Mouse (Mus musculus) forebrain, embryonic 14.5 days (tissue): ENCODE results near the gene Pax3. TPM values are rescaled to one million over a fixed set of nuclear protein-coding genes. Genes with fewer than 3 reads are reported as not detected.

Experiments used
- ATAC-seq: fragments of 200-750 bp; cut with Nextera tagmentation; 2 replicates; pipeline ENCODE4 v1.8.0; 2017; ENCODE audit warnings: mild to moderate bottlenecking, moderate library complexity
- DNase-seq: peaks from one replicate; pipeline ENCODE4 v3.0.0-alpha.2; 2015; ENCODE audit warnings: low spot score
- H3K27ac ChIP-seq: fragments of 300-500 bp; sonication (generic); 2 replicates; pipeline ENCODE4 v1.5.1; 2014; ENCODE audit warnings: low read depth, mild to moderate bottlenecking, control low read depth, low read length, moderate library complexity
- H3K27me3 ChIP-seq: fragments of 300-500 bp; sonication (generic); replicated peaks from 2 replicates; pipeline ENCODE4 v1.6.1; 2014; ENCODE audit warnings: low read length, control low read depth, mixed read lengths; ENCODE audit not compliant: control insufficient read depth, insufficient read depth
- H3K36me3 ChIP-seq: fragments of 300-500 bp; sonication (generic); 2 replicates; pipeline ENCODE4 v1.6.1; 2014; ENCODE audit warnings: low read length, control low read depth; ENCODE audit not compliant: control insufficient read depth, insufficient read depth
- H3K4me1 ChIP-seq: fragments of 300-500 bp; sonication (generic); 2 replicates; pipeline ENCODE4 v1.6.1; 2014; ENCODE audit warnings: antibody characterized with exemption, low read length, control low read depth; ENCODE audit not compliant: control insufficient read depth, insufficient read depth
- H3K4me2 ChIP-seq: fragments of 300-500 bp; sonication (generic); 2 replicates; pipeline ENCODE4 v1.6.1; 2014; ENCODE audit warnings: mild to moderate bottlenecking, control low read depth, low read length
- H3K4me3 ChIP-seq: fragments of 300-500 bp; sonication (generic); 2 replicates; pipeline ENCODE4 v1.5.1; 2014; ENCODE audit warnings: low read depth, low read length, control low read depth
- H3K9ac ChIP-seq: fragments of 300-500 bp; sonication (generic); 2 replicates; pipeline ENCODE4 v1.6.1; 2014; ENCODE audit warnings: mild to moderate bottlenecking, low read length, control low read depth, moderate library complexity
- H3K9me3 ChIP-seq: fragments of 300-500 bp; sonication (generic); replicated peaks from 2 replicates; pipeline ENCODE4 v1.6.1; 2016; ENCODE audit warnings: low read length, control low read depth, mixed read lengths; ENCODE audit not compliant: control insufficient read depth
- WGBS: fragments of 180-500 bp; shearing (Covaris S2); extraction: QIAGEN DNeasy Blood & Tissue Kit; methylation state at CpG from one replicate; pipeline ENCODE4 v1.1.7; 2014; 5-methylcytosine and 5-hydroxymethylcytosine counted together
- polyA plus RNA-seq: library from polyadenylated mRNA; unstranded; fragments of >200 nt; fragmentation: Nextera tagmentation; extraction: Ambion mirVana; gene quantifications from 2 replicates; pipeline ENCODE4 v1.2.1, GENCODE M21; 2014

Pax3 gene
- polyA plus RNA-seq, 1 experiment from 2014 or later = 0.24 TPM

- Histone ChIP-seq H3K36me3 (no peaks in the 10 kb centered on the region), H3K4me1 (0 out of 2 replicates have a peak, but pooled peaks cover 4% of the 10 kb centered on the region), H3K4me3 (no peak overlapping the region), H3K4me2 (no peak overlapping the region), H3K27ac (no peak overlapping the region), H3K27me3 (peaks cover 88% of the 10 kb centered on the region), H3K9ac (no peak overlapping the region), H3K9me3 (no peaks in the 10 kb centered on the region)
- ATAC-seq (no peak), DNase-seq (no peak)
- 11% methylated on average over 3 of the region's 3 CpGs for WGBS
Observed at GRCm38 (mm10) chr1:78168796-78169195, 28.1 kb downstream of the Pax3 start.

GRCm38 (mm10) chr1:78167577-78168286 lies 29.2 kb downstream of the Pax3 start:
- no peak overlapping the region; the same call in 1 of the 2 replicates for H3K4me2 ChIP-seq
- no peaks in the 10 kb centered on the region for H3K9me3 ChIP-seq
- WGBS = 3% methylated on average over 18 of the region's 18 CpGs
- no peaks in the 10 kb centered on the region for H3K36me3 ChIP-seq
- DNase-seq (peak; percentile 83), ATAC-seq (peak; percentile 90)
- peaks cover 93% of the 10 kb centered on the region for H3K27me3 ChIP-seq
- H3K27ac ChIP-seq = no peak overlapping the region
- no peak overlapping the region for H3K9ac ChIP-seq
- no peak overlapping the region for H3K4me3 ChIP-seq
- H3K4me1 ChIP-seq = 0 out of 2 replicates have a peak, but pooled peaks cover 4% of the 10 kb centered on the region

- no peak for ATAC-seq
- Histone ChIP-seq H3K36me3 (no peaks in the 10 kb centered on the region), H3K4me3 (no peak overlapping the region), H3K27ac (no peak overlapping the region), H3K9ac (no peak overlapping the region), H3K4me2 (no peak overlapping the region), H3K9me3 (no peaks in the 10 kb centered on the region), H3K27me3 (peaks cover 92% of the 10 kb centered on the region), H3K4me1 (no peaks in the 10 kb centered on the region)
- WGBS = 85% methylated on average over 5 of the region's 5 CpGs
- no peak for DNase-seq
Observed at GRCm38 (mm10) chr1:78161745-78162144, 35.2 kb downstream of the Pax3 start.

GRCm38 (mm10) chr1:78157930-78158329 lies 39.0 kb downstream of the Pax3 start:
- Histone ChIP-seq H3K9ac (no peak overlapping the region), H3K9me3 (no peaks in the 10 kb centered on the region), H3K4me1 (no peaks in the 10 kb centered on the region), H3K4me2 (no peak overlapping the region), H3K4me3 (no peak overlapping the region), H3K36me3 (no peaks in the 10 kb centered on the region), H3K27ac (no peak overlapping the region), H3K27me3 (peaks cover 74% of the 10 kb centered on the region)
- DNase-seq (no peak), ATAC-seq (no peak)
- 31% methylated on average over 6 of the region's 6 CpGs for WGBS

DNA sequence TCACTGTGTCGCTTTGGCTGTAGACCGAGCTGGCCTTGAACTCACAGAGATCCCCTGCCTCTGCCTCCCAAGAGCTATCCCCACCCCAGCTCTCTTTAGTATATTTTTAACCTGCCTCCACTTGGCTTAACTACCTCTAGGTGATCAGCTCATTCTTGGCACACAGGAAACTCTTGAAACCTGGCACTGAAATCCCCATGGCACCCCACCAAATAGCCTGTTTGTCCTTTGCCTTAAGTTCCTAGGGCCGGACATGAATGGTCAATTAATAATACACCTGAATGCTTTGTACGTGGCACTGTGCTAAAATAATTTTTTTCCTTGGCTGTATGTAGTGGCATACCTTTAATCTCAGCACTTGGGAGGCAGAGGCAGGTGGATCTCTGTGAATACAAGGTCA lies 41.1 kb downstream of the Pax3 start:
- WGBS = 87% methylated on average over 4 of the region's 4 CpGs
- Histone ChIP-seq H3K27ac (no peak overlapping the region), H3K9me3 (no peaks in the 10 kb centered on the region), H3K4me1 (no peaks in the 10 kb centered on the region), H3K36me3 (no peaks in the 10 kb centered on the region), H3K4me2 (no peak overlapping the region), H3K27me3 (peaks cover 71% of the 10 kb centered on the region), H3K9ac (no peak overlapping the region), H3K4me3 (no peak overlapping the region)
- DNase-seq (no peak), ATAC-seq (no peak)

DNA sequence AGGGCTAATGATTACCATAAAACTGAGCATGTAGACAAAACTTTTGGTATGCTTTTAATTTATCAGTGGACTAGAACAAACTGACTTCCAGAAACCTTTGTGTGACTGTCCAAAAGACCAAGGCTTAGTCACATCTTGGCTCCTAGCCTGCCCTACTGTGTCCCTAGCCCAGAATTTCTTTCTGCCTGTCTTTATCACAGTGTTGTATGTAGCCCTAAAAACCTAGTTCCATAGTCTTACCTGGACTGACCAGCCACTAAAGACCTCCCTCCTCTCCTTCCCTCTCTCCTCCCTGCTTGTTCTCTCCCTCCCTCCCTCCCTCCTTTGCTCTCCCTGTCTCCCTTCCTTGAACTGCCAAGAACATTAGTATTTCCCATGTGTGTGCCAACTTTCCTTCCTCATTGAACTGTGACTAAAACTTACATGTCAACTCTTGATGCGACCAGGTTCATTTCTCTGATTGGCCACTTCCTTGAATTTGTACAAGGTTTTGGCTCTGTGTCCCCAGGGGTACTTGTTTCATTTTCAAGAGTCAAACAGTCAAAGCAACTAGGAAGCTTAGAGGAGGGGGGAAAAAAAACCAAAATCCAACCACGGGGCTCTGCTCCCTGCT lies 48.8 kb downstream of the Pax3 start:
- 57% methylated on average over 2 of the region's 2 CpGs for WGBS
- H3K9ac ChIP-seq = no peak overlapping the region
- no peaks in the 10 kb centered on the region for H3K4me1 ChIP-seq
- H3K4me2 ChIP-seq = no peak overlapping the region
- DNase-seq (no peak), ATAC-seq (no peak)
- no peaks in the 10 kb centered on the region for H3K9me3 ChIP-seq
- H3K27me3 ChIP-seq = peaks cover 91% of the 10 kb centered on the region
- no peak overlapping the region for H3K27ac ChIP-seq
- no peaks in the 10 kb centered on the region for H3K36me3 ChIP-seq
- H3K4me3 ChIP-seq = no peak overlapping the region

DNA sequence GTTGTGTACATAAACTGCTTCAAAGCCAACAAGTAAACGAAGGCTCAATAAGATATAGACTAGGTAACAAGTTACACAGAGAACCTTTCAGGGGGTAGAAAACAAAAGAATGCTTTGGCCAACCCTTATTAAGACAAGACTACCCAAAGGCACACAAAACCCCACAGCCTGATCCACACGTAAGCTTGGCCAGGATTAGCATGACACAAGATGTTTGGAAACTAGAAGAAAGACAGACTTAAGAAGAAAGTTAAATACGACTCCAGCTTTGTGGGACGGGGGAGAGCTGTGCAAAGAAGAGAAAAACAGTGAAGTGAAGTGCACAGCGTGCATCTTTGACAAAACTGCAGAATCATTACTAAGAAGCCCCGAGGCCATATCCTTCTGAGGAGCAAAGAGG lies 53.5 kb downstream of the Pax3 start:
- Histone ChIP-seq H3K4me1 (no peaks in the 10 kb centered on the region), H3K27ac (no peak overlapping the region), H3K36me3 (no peaks in the 10 kb centered on the region), H3K27me3 (peaks cover 92% of the 10 kb centered on the region), H3K9me3 (no peaks in the 10 kb centered on the region), H3K4me3 (no peak overlapping the region), H3K4me2 (no peak overlapping the region), H3K9ac (no peak overlapping the region)
- 4% methylated on average over 6 of the region's 6 CpGs for WGBS
- ATAC-seq (no peak), DNase-seq (no peak)

- Histone ChIP-seq H3K4me3 (no peak overlapping the region), H3K9me3 (no peaks in the 10 kb centered on the region), H3K9ac (no peak overlapping the region), H3K27ac (no peak overlapping the region), H3K27me3 (peaks cover 92% of the 10 kb centered on the region), H3K4me2 (no peak overlapping the region), H3K4me1 (no peaks in the 10 kb centered on the region), H3K36me3 (no peaks in the 10 kb centered on the region)
- WGBS = 31% methylated on average over 6 of the region's 6 CpGs
- no peak for ATAC-seq
- DNase-seq = no peak
Observed at GRCm38 (mm10) chr1:78142912-78143311, 54.0 kb downstream of the Pax3 start.
